Comparison of ENCODE assay signal across 26 mouse cellular contexts in genomic region chr6:51497321-51498111, GRCm38 (mm10). TPM values are rescaled to one million over a fixed set of nuclear protein-coding genes. Genes with fewer than 3 reads are reported as not detected.
DNase-seq lines count a peak whose midpoint lies in the region; ATAC-seq lines count a peak whose summit lies in the region.
"Had no signal": no experiment of that assay in that cellular context is flagged by ENCODE, and none has a peak within 500 bp of the region (broad histone marks: within the 10 kb centered on the region; RNA-seq: fewer than 3 reads in every experiment).

No protein-coding gene starts in this region.

- H3K9me3 ChIP-seq in heart, embryonic 12.5 days (replicated peaks) = peaks cover 5% of the 10 kb centered on the region; the same call in 1 of the 2 replicates
- no peaks in the 10 kb centered on the region for H3K9me3 ChIP-seq in kidney, embryonic 16.5 days (ENCODE audit: low read length)
- no peaks in the 10 kb centered on the region for H3K9me3 ChIP-seq in intestine, embryonic 16.5 days (ENCODE audit: control insufficient read depth, low read length)
- H3K9me3 ChIP-seq: embryonic facial prominence, embryonic 12.5 days; heart, embryonic 13.5 days; midbrain, embryonic 10.5 days; neural tube, embryonic 12.5 days; stomach, embryonic 15.5 days had no signal

- no peak overlapping the region for H3K27ac ChIP-seq in heart, embryonic 12.5 days (ENCODE audit: poor library complexity, severe bottlenecking)
- no peak overlapping the region for H3K27ac ChIP-seq in kidney, embryonic 16.5 days (ENCODE audit: low read length)
- H3K27ac ChIP-seq in intestine, embryonic 16.5 days (ENCODE audit: low read length) = no peak overlapping the region
- H3K27ac ChIP-seq: embryonic facial prominence, embryonic 12.5 days; heart, embryonic 13.5 days; hindbrain, embryonic 14.5 days; liver, embryonic 14.5 days; macrophage; midbrain, embryonic 10.5 days; neural tube, embryonic 12.5 days; stomach, embryonic 15.5 days had no signal

- no peak overlapping the region for H3K4me3 ChIP-seq in heart, embryonic 12.5 days
- no peak overlapping the region for H3K4me3 ChIP-seq in kidney, embryonic 16.5 days (ENCODE audit: low read length)
- H3K4me3 ChIP-seq in intestine, embryonic 16.5 days (ENCODE audit: low read length) = no peak overlapping the region
- H3K4me3 ChIP-seq: embryonic facial prominence, embryonic 12.5 days; heart, embryonic 13.5 days; midbrain, embryonic 10.5 days; myocyte; neural tube, embryonic 12.5 days; stomach, embryonic 15.5 days had no signal

- 55% methylated on average over 8 of the region's 8 CpGs for WGBS in heart, embryonic 12.5 days
- WGBS in kidney, embryonic 16.5 days = 70% methylated on average over 8 of the region's 8 CpGs
- WGBS in intestine, embryonic 16.5 days = 56% methylated on average over 8 of the region's 8 CpGs

- no peak for ATAC-seq in heart, embryonic 12.5 days (ENCODE audit: insufficient number of reproducible peaks, low FRiP score)
- no peak for ATAC-seq in kidney, embryonic 16.5 days (ENCODE audit: low FRiP score, low TSS enrichment)
- ATAC-seq in intestine, embryonic 16.5 days = peak; percentile 71
- ATAC-seq: forebrain, embryonic 14.5 days had no signal

- peak; percentile 25 for DNase-seq in heart, adult 11 months
- peak; percentile 14 to 34 for DNase-seq in kidney, postnatal 36 days
- DNase-seq in spleen, adult 12 weeks (ENCODE audit: low spot score) = no peak
- DNase-seq in spleen, postnatal 4 days (ENCODE audit: low spot score in 2 of 2) = no peak
- DNase-seq: adrenal gland, postnatal 14 days; cerebellum, adult 11 months; cerebellum, adult 9-11 months; embryo, embryonic 11 days; gastrocnemius, postnatal 14 days; heart, postnatal 10 days; liver; lung, adult 2 months; lung, postnatal 10 days had no signal

- H3K4me2 ChIP-seq in heart, embryonic 12.5 days = no peak overlapping the region
- no peak overlapping the region for H3K4me2 ChIP-seq in kidney, embryonic 16.5 days (replicated peaks; ENCODE audit: low read depth, low read length)
- no peak overlapping the region for H3K4me2 ChIP-seq in intestine, embryonic 16.5 days (ENCODE audit: low read depth, low read length)
- H3K4me2 ChIP-seq: embryonic facial prominence, embryonic 12.5 days; heart, embryonic 13.5 days; hindbrain, embryonic 14.5 days; neural tube, embryonic 12.5 days; stomach, embryonic 15.5 days had no signal

- H3K36me3 ChIP-seq in heart, embryonic 12.5 days = no peaks in the 10 kb centered on the region
- no peaks in the 10 kb centered on the region for H3K36me3 ChIP-seq in kidney, embryonic 16.5 days (ENCODE audit: insufficient read depth, low read length)
- no peaks in the 10 kb centered on the region for H3K36me3 ChIP-seq in intestine, embryonic 16.5 days (ENCODE audit: control insufficient read depth, insufficient read depth, low read length)
- H3K36me3 ChIP-seq: embryonic facial prominence, embryonic 12.5 days; heart, embryonic 13.5 days; midbrain, embryonic 10.5 days; neural tube, embryonic 12.5 days; stomach, embryonic 15.5 days had no signal

- H3K4me1 ChIP-seq in heart, embryonic 12.5 days (replicated peaks) = peaks cover 3% of the 10 kb centered on the region; the same call in 1 of the 2 replicates
- H3K4me1 ChIP-seq in kidney, embryonic 16.5 days (ENCODE audit: insufficient read depth, low read length) = 0 out of 2 replicates have a peak, but pooled peaks cover 3% of the 10 kb centered on the region
- H3K4me1 ChIP-seq in intestine, embryonic 16.5 days (ENCODE audit: control insufficient read depth, insufficient read depth, low read length) = no peaks in the 10 kb centered on the region
- H3K4me1 ChIP-seq: embryonic facial prominence, embryonic 12.5 days; heart, embryonic 13.5 days; midbrain, embryonic 10.5 days; neural tube, embryonic 12.5 days; stomach, embryonic 15.5 days had no signal

- H3K27me3 ChIP-seq in heart, embryonic 12.5 days (replicated peaks) = no peaks in the 10 kb centered on the region
- H3K27me3 ChIP-seq in kidney, embryonic 16.5 days (ENCODE audit: insufficient read depth, low read length) = no peaks in the 10 kb centered on the region
- no peaks in the 10 kb centered on the region for H3K27me3 ChIP-seq in intestine, embryonic 16.5 days (replicated peaks; ENCODE audit: control insufficient read depth, insufficient read depth, low read length)
- H3K27me3 ChIP-seq: embryonic facial prominence, embryonic 12.5 days; heart, embryonic 13.5 days; neural tube, embryonic 12.5 days; stomach, embryonic 15.5 days had no signal

- no peak overlapping the region for H3K9ac ChIP-seq in heart, embryonic 12.5 days
- no peak overlapping the region for H3K9ac ChIP-seq in kidney, embryonic 16.5 days (replicated peaks; ENCODE audit: low read length)
- H3K9ac ChIP-seq in intestine, embryonic 16.5 days (ENCODE audit: low read depth, low read length) = no peak overlapping the region
- H3K9ac ChIP-seq: embryonic facial prominence, embryonic 12.5 days; heart, embryonic 13.5 days; hindbrain, embryonic 14.5 days; liver, embryonic 14.5 days; neural tube, embryonic 12.5 days; stomach, embryonic 15.5 days had no signal

RNA-seq across cellular contexts. Expression of gene Snx10, which starts 26.2 kb away (rescaled TPM):
- polyA plus RNA-seq in heart, embryonic 12.5 days (2016; fragmentation: Nextera tagmentation; extraction: Ambion mirVana) = 21.4 and 23.7 TPM in 2 replicates
- polyA plus RNA-seq in kidney, embryonic 16.5 days (2015; fragmentation: Nextera tagmentation; extraction: Ambion mirVana) = 16.1 and 16.7 TPM in 2 replicates
- 11.3 and 12.1 TPM in 2 replicates for polyA plus RNA-seq in intestine, embryonic 16.5 days (2015; fragmentation: Nextera tagmentation; extraction: Ambion mirVana)

RNA-seq across cellular contexts. Expression of gene Cbx3, which starts 27.4 kb away (rescaled TPM):
- polyA plus RNA-seq in heart, embryonic 12.5 days (2016; fragmentation: Nextera tagmentation; extraction: Ambion mirVana) = 372 and 391 TPM in 2 replicates
- polyA plus RNA-seq in kidney, embryonic 16.5 days (2015; fragmentation: Nextera tagmentation; extraction: Ambion mirVana) = 421 and 427 TPM in 2 replicates
- 266 and 290 TPM in 2 replicates for polyA plus RNA-seq in intestine, embryonic 16.5 days (2015; fragmentation: Nextera tagmentation; extraction: Ambion mirVana)

RNA-seq across cellular contexts. Expression of gene Hnrnpa2b1, which starts 27.8 kb away (rescaled TPM):
- 1,461 and 1,470 TPM in 2 replicates for polyA plus RNA-seq in heart, embryonic 12.5 days (2016; fragmentation: Nextera tagmentation; extraction: Ambion mirVana)
- 1,832 and 2,078 TPM in 2 replicates for polyA plus RNA-seq in kidney, embryonic 16.5 days (2015; fragmentation: Nextera tagmentation; extraction: Ambion mirVana)
- 1,302 and 1,450 TPM in 2 replicates for polyA plus RNA-seq in intestine, embryonic 16.5 days (2015; fragmentation: Nextera tagmentation; extraction: Ambion mirVana)

Comparison
In these comparisons a context has a peak if more than half of its experiments do, and no peak if none do; other contexts are left out.
1. DNase-seq: peak in heart, adult 11 months (single experiment) and kidney, postnatal 36 days (2 of 2); none in spleen, adult 12 weeks (single experiment) and spleen, postnatal 4 days (0 of 2).